Mouse (Mus musculus) left cerebral cortex, postnatal 14 days (tissue): ENCODE results near the gene H2-D1. TPM values are rescaled to one million over a fixed set of nuclear protein-coding genes. Genes with fewer than 3 reads are reported as not detected.

Source experiments
- DNase-seq, 2 experiments: peaks; one replicate each; pipeline ENCODE4 v3.0.0; 2021 to 2022; ENCODE audit warnings: low spot score in 2 of 2, mixed read lengths in 1 of 2
- intact Hi-C: fragments of 180-260 bp; cut with DNase I; formaldehyde crosslinking; loops from one replicate; pipeline ENCODE4 v1.15.1; 2025
- total RNA-seq, 2 experiments: library from RNA; stranded (reverse); gene quantifications; 2 replicates each; pipeline ENCODE4 v1.2.3; 2021

The H2-D1 gene
- total RNA-seq, 2 experiments from 2014 or later: 18.1 to 18.5 TPM

- intact Hi-C loops: no loop called here
- DNase-seq: no peak
Measured at GRCm38 (mm10) chr17:35252619-35253292, 9.8 kb upstream of the H2-D1 start.

- intact Hi-C loops: no loop called here
- no peak for DNase-seq
Measured at GRCm38 (mm10) chr17:35253293-35254093, 9.0 kb upstream of the H2-D1 start.

- peak in 1 of 2 experiments; percentile 57 for DNase-seq
Measured at GRCm38 (mm10) chr17:35254241-35255098, 8.1 kb upstream of the H2-D1 start.

GRCm38 (mm10) chr17:35255301-35255700, 7.2 kb upstream of the H2-D1 start:
- intact Hi-C loops: loop anchor here (5.0 kb wide), 1 partner anchor 47 kb away; no protein-coding TSS in a partner anchor
- DNase-seq: no peak

More at GRCm38 (mm10) chr17:35254241-35255098, 8.1 kb upstream of the H2-D1 start:
- intact Hi-C loops: loop anchor here (5.0 kb wide), 1 partner anchor 48 kb away; no protein-coding TSS in a partner anchor

GRCm38 (mm10) chr17:35255704-35256103, 6.8 kb upstream of the H2-D1 start:
- intact Hi-C loops: loop anchor here (5.0 kb wide), 1 partner anchor 47 kb away; no protein-coding TSS in a partner anchor

GRCm38 (mm10) chr17:35257378-35257777, 5.2 kb upstream of the H2-D1 start:
- no peak for DNase-seq
- intact Hi-C loops: loop anchor here (5.0 kb wide), 1 partner anchor 45 kb away; no protein-coding TSS in a partner anchor

More at GRCm38 (mm10) chr17:35255704-35256103, 6.8 kb upstream of the H2-D1 start:
- DNase-seq: no peak

- DNase-seq: peak; percentile 96 to 97
- intact Hi-C loops: loop anchor here (2.0 to 5.0 kb wide), 2 partner anchors 17 to 44 kb away; no protein-coding TSS in a partner anchor
Measured at GRCm38 (mm10) chr17:35257824-35258491, 4.6 kb upstream of the H2-D1 start.

- no peak for DNase-seq
- intact Hi-C loops: loop anchor here (2.0 to 5.0 kb wide), 2 partner anchors 16 to 44 kb away; no protein-coding TSS in a partner anchor
Measured at GRCm38 (mm10) chr17:35258492-35259478, 3.7 kb upstream of the H2-D1 start.

GRCm38 (mm10) chr17:35259621-35260020, 2.9 kb upstream of the H2-D1 start:
- DNase-seq: no peak
- intact Hi-C loops: loop anchor here (2.0 to 5.0 kb wide), 2 partner anchors 15 to 43 kb away; no protein-coding TSS in a partner anchor

- no peak for DNase-seq
- intact Hi-C loops: no loop called here
Measured at GRCm38 (mm10) chr17:35261651-35262050, 879 bp upstream of the H2-D1 start.

- DNase-seq: no peak
- intact Hi-C loops: no loop called here
Measured at GRCm38 (mm10) chr17:35263523-35263883, 973 bp downstream of the H2-D1 start.

GRCm38 (mm10) chr17:35267399-35268086, 5.0 kb downstream of the H2-D1 start:
- no peak for DNase-seq
- intact Hi-C loops: no loop called here

GRCm38 (mm10) chr17:35269653-35270347, 7.3 kb downstream of the H2-D1 start:
- DNase-seq: no peak
- intact Hi-C loops: loop anchor here (2.0 kb wide), 1 partner anchor 1297 kb away; no protein-coding TSS in a partner anchor

GRCm38 (mm10) chr17:35272249-35272648, 9.7 kb downstream of the H2-D1 start:
- no peak for DNase-seq
- intact Hi-C loops: no loop called here

GRCm38 (mm10) chr17:35274770-35275169, 12.2 kb downstream of the H2-D1 start:
- peak; percentile 80 to 91 for DNase-seq
- intact Hi-C loops: loop anchor here (2.0 kb wide), 1 partner anchor 16 kb away; no protein-coding TSS in a partner anchor

GRCm38 (mm10) chr17:35276304-35276864, 13.9 kb downstream of the H2-D1 start:
- no peak for DNase-seq

More at GRCm38 (mm10) chr17:35276304-35276864, 13.9 kb downstream of the H2-D1 start:
- intact Hi-C loops: no loop called here
